Mouse (Mus musculus): ENCODE measurements around the gene Gbf1. TPM values are rescaled to one million over a fixed set of nuclear protein-coding genes. Genes with fewer than 3 reads are reported as not detected.

Gene Gbf1
- polyA plus RNA-seq, 1 experiment from 2014 or later, result 43.0 TPM

- Histone ChIP-seq H3K27ac (ENCODE audit: low read length) (peak overlapping the region; percentile 94), H3K36me3 (ENCODE audit: insufficient read depth, low read length) (peaks cover 15% of the 10 kb centered on the region), H3K9ac (replicated peaks; ENCODE audit: low read length) (peak overlapping the region; percentile 80), H3K9me3 (ENCODE audit: low read length) (no peaks in the 10 kb centered on the region), H3K27me3 (ENCODE audit: insufficient read depth, low read length) (peaks cover 35% of the 10 kb centered on the region), H3K4me3 (ENCODE audit: low read length) (peak overlapping the region; percentile 72), H3K4me2 (replicated peaks; ENCODE audit: low read depth, low read length) (peak overlapping the region; percentile 99), H3K4me1 (ENCODE audit: insufficient read depth, low read length) (peaks cover 25% of the 10 kb centered on the region)
- 0 out of 2 replicates have a peak, but pooled peaks have one; percentile 2 for ATAC-seq (ENCODE audit: low FRiP score, low TSS enrichment)
- WGBS, result under 1% methylated on average over 54 of the region's 54 CpGs
Measured at GRCm38 (mm10) chr19:46329031-46329641, 176.8 kb downstream of the Gbf1 start.

- H3K27me3 ChIP-seq (ENCODE audit: insufficient read depth, low read length), result peaks cover 27% of the 10 kb centered on the region
- no peak overlapping the region for H3K4me3 ChIP-seq (ENCODE audit: low read length)
- 5% methylated on average over 16 of the region's 16 CpGs for WGBS
- peak overlapping the region; percentile 99 for H3K4me2 ChIP-seq (replicated peaks; ENCODE audit: low read depth, low read length)
- H3K9ac ChIP-seq (replicated peaks; ENCODE audit: low read length), result no peak overlapping the region
- H3K27ac ChIP-seq (ENCODE audit: low read length), result no peak overlapping the region
- H3K36me3 ChIP-seq (ENCODE audit: insufficient read depth, low read length), result peaks cover 15% of the 10 kb centered on the region
- peaks cover 25% of the 10 kb centered on the region for H3K4me1 ChIP-seq (ENCODE audit: insufficient read depth, low read length)
- no peaks in the 10 kb centered on the region for H3K9me3 ChIP-seq (ENCODE audit: low read length)
- peak; percentile 18 for ATAC-seq (ENCODE audit: low FRiP score, low TSS enrichment)
Measured at GRCm38 (mm10) chr19:46329951-46330350, 177.6 kb downstream of the Gbf1 start.

- Histone ChIP-seq H3K9me3 (ENCODE audit: low read length) (no peaks in the 10 kb centered on the region), H3K4me1 (ENCODE audit: insufficient read depth, low read length) (peaks cover 25% of the 10 kb centered on the region), H3K9ac (replicated peaks; ENCODE audit: low read length) (no peak overlapping the region), H3K36me3 (ENCODE audit: insufficient read depth, low read length) (peaks cover 15% of the 10 kb centered on the region), H3K4me2 (replicated peaks; ENCODE audit: low read depth, low read length) (no peak overlapping the region), H3K4me3 (ENCODE audit: low read length) (no peak overlapping the region), H3K27ac (ENCODE audit: low read length) (no peak overlapping the region), H3K27me3 (ENCODE audit: insufficient read depth, low read length) (peaks cover 19% of the 10 kb centered on the region)
- no peak for ATAC-seq (ENCODE audit: low FRiP score, low TSS enrichment)
- WGBS, result 90% methylated on average over 12 of the region's 12 CpGs
Measured at GRCm38 (mm10) chr19:46330696-46331095, 178.4 kb downstream of the Gbf1 start.

DNA sequence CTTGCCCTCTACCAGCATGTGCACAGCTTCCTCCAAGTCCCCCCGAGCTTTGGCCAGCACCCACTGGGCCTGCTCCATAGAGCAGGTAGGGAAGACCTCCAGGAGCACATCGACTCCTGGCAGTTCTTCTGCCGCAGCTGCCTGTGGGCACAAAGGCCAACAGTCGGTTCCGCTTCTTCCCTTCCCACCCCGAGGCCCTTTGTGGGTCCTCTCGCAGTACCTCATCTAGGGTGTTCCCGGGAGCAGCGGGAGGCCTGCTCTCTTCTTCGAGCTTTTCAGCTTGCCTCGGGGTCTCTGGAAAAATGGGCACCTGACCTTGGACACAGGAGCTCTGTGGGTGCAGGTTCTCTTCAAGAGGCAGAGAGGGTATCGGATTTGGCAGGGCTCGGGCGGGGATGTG is 179.0 kb downstream of the Gbf1 start:
- WGBS, result 88% methylated on average over 14 of the region's 14 CpGs
- Histone ChIP-seq H3K4me3 (ENCODE audit: low read length) (no peak overlapping the region), H3K9me3 (ENCODE audit: low read length) (no peaks in the 10 kb centered on the region), H3K36me3 (ENCODE audit: insufficient read depth, low read length) (peaks cover 15% of the 10 kb centered on the region), H3K9ac (replicated peaks; ENCODE audit: low read length) (no peak overlapping the region), H3K27me3 (ENCODE audit: insufficient read depth, low read length) (peaks cover 13% of the 10 kb centered on the region), H3K4me1 (ENCODE audit: insufficient read depth, low read length) (peaks cover 25% of the 10 kb centered on the region), H3K4me2 (replicated peaks; ENCODE audit: low read depth, low read length) (no peak overlapping the region), H3K27ac (ENCODE audit: low read length) (no peak overlapping the region)
- ATAC-seq (ENCODE audit: low FRiP score, low TSS enrichment), result no peak

- Histone ChIP-seq H3K4me3 (ENCODE audit: low read length) (no peak overlapping the region), H3K4me1 (ENCODE audit: insufficient read depth, low read length) (peaks cover 20% of the 10 kb centered on the region), H3K4me2 (replicated peaks; ENCODE audit: low read depth, low read length) (no peak overlapping the region), H3K9me3 (ENCODE audit: low read length) (no peaks in the 10 kb centered on the region), H3K27me3 (ENCODE audit: insufficient read depth, low read length) (peaks cover 7% of the 10 kb centered on the region), H3K27ac (ENCODE audit: low read length) (no peak overlapping the region), H3K9ac (replicated peaks; ENCODE audit: low read length) (no peak overlapping the region), H3K36me3 (ENCODE audit: insufficient read depth, low read length) (peaks cover 15% of the 10 kb centered on the region)
- ATAC-seq (ENCODE audit: low FRiP score, low TSS enrichment), result no peak
- 86% methylated on average over 3 of the region's 3 CpGs for WGBS
Measured at GRCm38 (mm10) chr19:46331936-46332335, 179.6 kb downstream of the Gbf1 start.

DNA sequence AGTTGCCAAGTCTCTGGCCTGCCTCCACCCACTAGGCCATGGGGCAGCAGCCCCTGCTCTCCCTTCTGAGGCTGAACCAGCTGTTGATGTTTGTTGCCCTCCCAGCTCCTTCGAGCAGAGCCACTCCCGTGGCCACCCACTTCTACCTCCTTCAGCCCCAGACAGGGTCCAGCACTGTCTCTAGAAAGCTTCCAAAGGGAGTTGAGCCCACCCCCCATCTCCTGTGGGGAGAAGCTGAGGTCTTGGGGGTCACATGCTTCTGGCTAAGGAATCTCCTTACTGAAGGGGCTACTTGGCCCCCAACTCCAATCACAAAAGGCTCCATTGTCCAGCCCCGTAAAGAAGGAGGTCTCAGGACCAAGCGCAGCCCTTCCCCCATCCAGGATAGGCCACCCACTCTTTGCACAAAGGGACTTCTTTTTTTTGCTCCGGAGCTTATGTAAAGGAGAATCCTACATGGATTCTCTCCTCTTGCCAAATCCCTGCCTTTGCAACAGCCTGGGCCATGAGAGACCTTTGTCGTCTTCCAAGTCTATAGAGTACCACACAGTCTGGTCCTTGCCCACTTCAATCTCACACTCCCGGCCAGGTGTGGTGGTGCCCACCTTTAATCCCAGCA is 180.5 kb downstream of the Gbf1 start:
- H3K27me3 ChIP-seq (ENCODE audit: insufficient read depth, low read length), result no peaks in the 10 kb centered on the region
- H3K27ac ChIP-seq (ENCODE audit: low read length), result no peak overlapping the region
- H3K4me3 ChIP-seq (ENCODE audit: low read length), result no peak overlapping the region
- WGBS, result 75% methylated on average over 7 of the region's 7 CpGs
- peaks cover 15% of the 10 kb centered on the region for H3K36me3 ChIP-seq (ENCODE audit: insufficient read depth, low read length)
- no peak for ATAC-seq (ENCODE audit: low FRiP score, low TSS enrichment)
- peaks cover 20% of the 10 kb centered on the region for H3K4me1 ChIP-seq (ENCODE audit: insufficient read depth, low read length)
- H3K4me2 ChIP-seq (replicated peaks; ENCODE audit: low read depth, low read length), result no peak overlapping the region
- no peaks in the 10 kb centered on the region for H3K9me3 ChIP-seq (ENCODE audit: low read length)
- H3K9ac ChIP-seq (replicated peaks; ENCODE audit: low read length), result no peak overlapping the region

- Histone ChIP-seq H3K36me3 (ENCODE audit: insufficient read depth, low read length) (peaks cover 15% of the 10 kb centered on the region), H3K4me1 (ENCODE audit: insufficient read depth, low read length) (peaks cover 20% of the 10 kb centered on the region), H3K4me2 (replicated peaks; ENCODE audit: low read depth, low read length) (no peak overlapping the region), H3K27ac (ENCODE audit: low read length) (no peak overlapping the region), H3K9ac (replicated peaks; ENCODE audit: low read length) (no peak overlapping the region), H3K9me3 (ENCODE audit: low read length) (no peaks in the 10 kb centered on the region), H3K4me3 (ENCODE audit: low read length) (no peak overlapping the region), H3K27me3 (ENCODE audit: insufficient read depth, low read length) (no peaks in the 10 kb centered on the region)
- no peak for ATAC-seq (ENCODE audit: low FRiP score, low TSS enrichment)
- WGBS, result 83% methylated on average over 3 of the region's 3 CpGs
Measured at GRCm38 (mm10) chr19:46333906-46334305, 181.6 kb downstream of the Gbf1 start.

Other genes with a start within 250 kb of the Gbf1 start
- gene Armh3, start 154.0 kb upstream of the Gbf1 start, polyA plus RNA-seq (2015; fragmentation: Nextera tagmentation; extraction: Ambion mirVana), result 20.9 and 21.9 TPM in 2 replicates
- 9.8 and 10.5 TPM in 2 replicates for gene Hps6, start 149.0 kb upstream of the Gbf1 start, polyA plus RNA-seq (2015; fragmentation: Nextera tagmentation; extraction: Ambion mirVana)
- 34.2 and 36.2 TPM in 2 replicates for gene Pprc1, start 107.6 kb upstream of the Gbf1 start, polyA plus RNA-seq (2015; fragmentation: Nextera tagmentation; extraction: Ambion mirVana)
- gene Ldb1, start 107.3 kb upstream of the Gbf1 start, polyA plus RNA-seq (2015; fragmentation: Nextera tagmentation; extraction: Ambion mirVana), result 57.0 and 88.2 TPM in 2 replicates
- gene Nolc1, start 76.6 kb upstream of the Gbf1 start, polyA plus RNA-seq (2015; fragmentation: Nextera tagmentation; extraction: Ambion mirVana), result 85.7 and 93.2 TPM in 2 replicates
- gene Elovl3, start 20.6 kb upstream of the Gbf1 start, polyA plus RNA-seq (2015; fragmentation: Nextera tagmentation; extraction: Ambion mirVana), result not detected in 2 replicates
- gene Pitx3, start 4.2 kb upstream of the Gbf1 start, polyA plus RNA-seq (2015; fragmentation: Nextera tagmentation; extraction: Ambion mirVana), result 0.26 TPM in 1 of 2 replicates, not detected in the other
- 9.7 and 11.5 TPM in 2 replicates for gene Nfkb2, start 151.8 kb downstream of the Gbf1 start, polyA plus RNA-seq (2015; fragmentation: Nextera tagmentation; extraction: Ambion mirVana)
- gene Psd, start 174.6 kb downstream of the Gbf1 start, polyA plus RNA-seq (2015; fragmentation: Nextera tagmentation; extraction: Ambion mirVana), result 4.5 and 5.4 TPM in 2 replicates
- gene Fbxl15, start 175.7 kb downstream of the Gbf1 start, polyA plus RNA-seq (2015; fragmentation: Nextera tagmentation; extraction: Ambion mirVana), result 22.4 and 26.0 TPM in 2 replicates
- gene Cuedc2, start 186.2 kb downstream of the Gbf1 start, polyA plus RNA-seq (2015; fragmentation: Nextera tagmentation; extraction: Ambion mirVana), result 188 and 198 TPM in 2 replicates
- gene Mfsd13a, start 188.6 kb downstream of the Gbf1 start, polyA plus RNA-seq (2015; fragmentation: Nextera tagmentation; extraction: Ambion mirVana), result 14.7 and 16.9 TPM in 2 replicates
- 2.5 and 2.6 TPM in 2 replicates for gene 2310034G01Rik, start 197.8 kb downstream of the Gbf1 start, polyA plus RNA-seq (2015; fragmentation: Nextera tagmentation; extraction: Ambion mirVana)
- gene Actr1a, start 243.2 kb downstream of the Gbf1 start, polyA plus RNA-seq (2015; fragmentation: Nextera tagmentation; extraction: Ambion mirVana), result 143 and 144 TPM in 2 replicates
- gene Sufu, start 244.4 kb downstream of the Gbf1 start, polyA plus RNA-seq (2015; fragmentation: Nextera tagmentation; extraction: Ambion mirVana), result 50.7 and 54.0 TPM in 2 replicates